Mouse (Mus musculus): ENCODE measurements at regions not wholly inside any gene's neighbourhood (a gene's known extent, or its start where the extent isn't known, plus 50 kb on each side); places are given as distances from the start of the nearest gene placed in this dataset.

DNA sequence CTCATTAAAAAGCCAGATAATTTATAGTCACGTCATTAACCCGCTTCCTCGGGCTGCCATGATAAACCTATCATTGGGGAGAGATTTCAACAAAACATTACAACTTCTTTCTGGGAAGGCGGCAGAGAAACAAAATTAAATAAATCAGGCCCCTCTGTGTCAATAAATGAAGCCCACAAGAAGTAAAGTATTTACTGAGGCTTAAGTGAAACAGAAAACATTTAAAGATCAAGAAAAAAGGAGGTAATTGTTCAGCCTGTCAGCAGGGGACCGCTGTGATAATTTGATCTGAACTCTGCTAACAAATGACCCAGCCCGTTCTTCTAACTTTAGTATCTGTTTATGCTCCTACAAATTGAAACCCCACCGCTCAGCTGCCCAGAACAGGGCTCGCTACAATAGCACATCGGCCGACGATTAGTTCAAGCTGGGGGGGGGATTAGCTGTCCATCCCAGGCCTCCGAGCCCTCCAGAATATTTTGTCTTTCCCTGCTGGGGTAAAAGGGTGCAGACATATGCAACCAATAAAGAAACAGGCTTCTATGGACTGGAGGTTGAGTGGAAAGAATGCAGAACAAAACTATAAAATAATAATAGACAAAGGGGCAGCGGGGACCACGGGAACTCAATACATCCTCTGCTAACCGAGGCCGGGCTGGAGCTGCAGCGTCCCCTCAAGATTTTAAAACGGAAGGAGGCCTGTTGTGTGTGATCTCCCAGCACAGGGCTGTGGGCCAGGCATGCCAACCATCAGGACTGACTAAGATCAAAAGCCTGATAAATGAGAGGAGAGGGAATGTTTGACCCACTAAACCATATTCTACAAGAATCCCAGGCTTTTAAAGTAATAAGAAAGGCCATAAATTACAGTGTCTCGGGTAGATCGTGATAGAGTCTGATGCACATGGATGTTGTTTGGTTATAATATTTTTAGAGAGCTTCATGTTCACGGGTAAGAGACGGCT lies 242.8 kb upstream of the Irx5 start:
- Histone ChIP-seq H3K36me3 (ENCODE audit: control insufficient read depth, insufficient read depth) (no peaks in the 10 kb centered on the region), H3K4me2 (replicated peaks; ENCODE audit: low read depth) (no peak overlapping the region), H3K9ac (ENCODE audit: low read depth, low read length) (no peak overlapping the region), H3K9me3 (ENCODE audit: control insufficient read depth) (no peaks in the 10 kb centered on the region), H3K27me3 (replicated peaks; ENCODE audit: control insufficient read depth, insufficient read depth, low read length) (no peaks in the 10 kb centered on the region; the same call in 1 of the 2 replicates), H3K4me1 (replicated peaks; ENCODE audit: control insufficient read depth, insufficient read depth, low read length) (no peaks in the 10 kb centered on the region), H3K27ac (ENCODE audit: low read depth, low read length) (no peak overlapping the region), H3K4me3 (ENCODE audit: low read depth, low read length) (no peak overlapping the region)
- TF ChIP-seq CTCF (IDR thresholded peaks at IDR 0.05; ENCODE audit: low read depth): no peak
- WGBS: 38% methylated on average over 22 of the region's 22 CpGs
- no peak for ATAC-seq

DNA sequence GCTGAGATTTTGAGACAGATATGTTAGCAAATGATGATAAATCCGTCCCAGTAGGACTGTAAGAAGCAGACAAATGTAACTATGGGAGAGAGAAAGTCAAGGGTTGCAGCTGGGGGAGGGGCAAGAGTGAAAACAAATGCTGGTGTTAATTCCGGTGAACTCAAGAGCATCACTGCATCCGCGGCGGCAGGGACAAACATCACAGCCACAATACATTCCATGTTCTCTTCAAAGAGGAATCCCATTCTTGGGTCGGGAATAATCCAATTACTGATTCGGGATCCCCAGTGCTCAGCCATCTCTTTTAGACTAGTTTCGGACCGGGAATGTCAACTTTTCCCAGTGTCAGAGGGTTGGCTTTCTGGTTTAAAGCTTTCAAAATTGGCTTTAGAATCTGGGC lies 243.5 kb upstream of the Irx5 start:
- TF ChIP-seq CTCF (IDR thresholded peaks at IDR 0.05; ENCODE audit: low read depth): no peak
- Histone ChIP-seq H3K9me3 (ENCODE audit: control insufficient read depth) (no peaks in the 10 kb centered on the region), H3K4me1 (replicated peaks; ENCODE audit: control insufficient read depth, insufficient read depth, low read length) (no peaks in the 10 kb centered on the region), H3K4me3 (ENCODE audit: low read depth, low read length) (no peak overlapping the region), H3K9ac (ENCODE audit: low read depth, low read length) (no peak overlapping the region), H3K27me3 (replicated peaks; ENCODE audit: control insufficient read depth, insufficient read depth, low read length) (no peaks in the 10 kb centered on the region; the same call in 1 of the 2 replicates), H3K4me2 (replicated peaks; ENCODE audit: low read depth) (no peak overlapping the region), H3K36me3 (ENCODE audit: control insufficient read depth, insufficient read depth) (no peaks in the 10 kb centered on the region), H3K27ac (ENCODE audit: low read depth, low read length) (no peak overlapping the region)
- no peak for ATAC-seq
- 18% methylated on average over 9 of the region's 9 CpGs for WGBS

DNA sequence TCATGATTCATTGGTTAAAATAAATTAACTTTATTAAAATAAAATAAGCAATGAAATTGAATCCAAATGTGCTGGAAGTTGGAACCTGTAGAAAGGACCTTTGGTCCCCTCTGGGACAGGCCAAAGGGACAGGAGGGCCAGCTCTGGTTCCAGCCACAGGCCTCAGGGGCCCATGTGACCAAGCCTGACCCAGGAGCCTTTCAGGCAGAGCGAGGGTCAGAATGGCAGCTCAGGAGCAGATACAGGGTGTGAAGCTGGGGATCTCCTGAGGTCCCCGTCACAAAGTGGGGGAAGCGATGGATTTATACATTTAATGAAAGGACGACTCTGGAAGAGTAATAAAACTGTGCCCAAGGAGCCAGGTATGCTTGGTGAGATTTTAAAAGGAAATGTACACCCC lies 244.0 kb upstream of the Irx5 start:
- Histone ChIP-seq H3K9ac (ENCODE audit: low read depth, low read length) (no peak overlapping the region), H3K4me1 (replicated peaks; ENCODE audit: control insufficient read depth, insufficient read depth, low read length) (no peaks in the 10 kb centered on the region), H3K36me3 (ENCODE audit: control insufficient read depth, insufficient read depth) (no peaks in the 10 kb centered on the region), H3K27me3 (replicated peaks; ENCODE audit: control insufficient read depth, insufficient read depth, low read length) (no peaks in the 10 kb centered on the region; the same call in 1 of the 2 replicates), H3K4me3 (ENCODE audit: low read depth, low read length) (no peak overlapping the region), H3K9me3 (ENCODE audit: control insufficient read depth) (no peaks in the 10 kb centered on the region), H3K4me2 (replicated peaks; ENCODE audit: low read depth) (no peak overlapping the region), H3K27ac (ENCODE audit: low read depth, low read length) (no peak overlapping the region)
- 78% methylated on average over 4 of the region's 4 CpGs for WGBS
- TF ChIP-seq CTCF (IDR thresholded peaks at IDR 0.05; ENCODE audit: low read depth): no peak
- no peak for ATAC-seq

DNA sequence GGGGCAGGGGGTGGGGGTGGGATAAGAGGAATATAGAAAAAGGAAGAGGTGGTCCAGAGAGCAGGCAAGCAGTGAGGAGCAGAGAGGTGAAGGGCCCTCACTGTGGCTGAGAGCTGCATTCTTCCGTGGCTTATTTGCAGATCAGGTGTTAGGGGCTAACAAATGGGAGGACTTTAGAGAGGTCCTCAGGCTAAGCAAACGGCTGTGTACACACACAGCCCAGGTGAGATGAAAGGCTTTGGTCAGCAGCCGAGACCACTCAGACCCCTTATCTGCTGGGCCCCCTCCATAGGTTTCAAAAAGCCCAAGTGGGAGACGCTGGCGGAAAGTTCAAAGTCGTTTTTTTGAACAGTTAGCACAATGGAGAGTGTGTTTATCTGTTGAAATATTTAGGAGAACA lies 252.9 kb upstream of the Irx5 start:
- H3K27ac ChIP-seq (ENCODE audit: low read depth, low read length): no peak overlapping the region
- TF ChIP-seq CTCF (IDR thresholded peaks at IDR 0.05; ENCODE audit: low read depth): no peak
- no peaks in the 10 kb centered on the region for H3K36me3 ChIP-seq (ENCODE audit: control insufficient read depth, insufficient read depth)
- H3K4me3 ChIP-seq (ENCODE audit: low read depth, low read length): no peak overlapping the region
- H3K9ac ChIP-seq (ENCODE audit: low read depth, low read length): no peak overlapping the region
- no peak for ATAC-seq
- WGBS: 22% methylated on average over 6 of the region's 6 CpGs
- no peaks in the 10 kb centered on the region for H3K4me1 ChIP-seq (replicated peaks; ENCODE audit: control insufficient read depth, insufficient read depth, low read length)
- no peak overlapping the region for H3K4me2 ChIP-seq (replicated peaks; ENCODE audit: low read depth)
- H3K9me3 ChIP-seq (ENCODE audit: control insufficient read depth): no peaks in the 10 kb centered on the region
- no peaks in the 10 kb centered on the region for H3K27me3 ChIP-seq (replicated peaks; ENCODE audit: control insufficient read depth, insufficient read depth, low read length)

DNA sequence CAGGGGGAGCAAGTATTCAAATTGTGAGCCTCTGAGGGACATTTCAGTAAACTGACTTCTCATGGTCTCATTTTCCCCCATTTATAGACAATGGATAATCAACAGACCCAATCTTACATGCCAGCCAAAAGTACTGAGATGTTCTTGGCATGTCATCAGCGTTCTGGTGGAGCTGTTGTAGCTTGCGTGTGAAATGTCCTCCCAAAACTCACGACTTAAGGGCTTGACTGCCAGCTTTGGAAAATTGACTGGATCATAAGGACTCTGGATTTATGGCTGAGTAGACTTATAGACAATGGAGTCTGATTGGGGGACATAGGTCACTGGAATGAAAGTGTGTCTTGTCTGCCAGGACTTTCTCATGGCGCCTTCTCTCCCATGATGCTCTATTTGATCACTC lies 254.9 kb upstream of the Irx5 start:
- Histone ChIP-seq H3K9me3 (ENCODE audit: control insufficient read depth) (no peaks in the 10 kb centered on the region), H3K4me2 (replicated peaks; ENCODE audit: low read depth) (no peak overlapping the region), H3K4me1 (replicated peaks; ENCODE audit: control insufficient read depth, insufficient read depth, low read length) (no peaks in the 10 kb centered on the region), H3K9ac (ENCODE audit: low read depth, low read length) (no peak overlapping the region), H3K27me3 (replicated peaks; ENCODE audit: control insufficient read depth, insufficient read depth, low read length) (no peaks in the 10 kb centered on the region), H3K27ac (ENCODE audit: low read depth, low read length) (no peak overlapping the region), H3K36me3 (ENCODE audit: control insufficient read depth, insufficient read depth) (no peaks in the 10 kb centered on the region), H3K4me3 (ENCODE audit: low read depth, low read length) (no peak overlapping the region)
- TF ChIP-seq CTCF (IDR thresholded peaks at IDR 0.05; ENCODE audit: low read depth): no peak
- 85% methylated on average over 4 of the region's 4 CpGs for WGBS
- no peak for ATAC-seq

DNA sequence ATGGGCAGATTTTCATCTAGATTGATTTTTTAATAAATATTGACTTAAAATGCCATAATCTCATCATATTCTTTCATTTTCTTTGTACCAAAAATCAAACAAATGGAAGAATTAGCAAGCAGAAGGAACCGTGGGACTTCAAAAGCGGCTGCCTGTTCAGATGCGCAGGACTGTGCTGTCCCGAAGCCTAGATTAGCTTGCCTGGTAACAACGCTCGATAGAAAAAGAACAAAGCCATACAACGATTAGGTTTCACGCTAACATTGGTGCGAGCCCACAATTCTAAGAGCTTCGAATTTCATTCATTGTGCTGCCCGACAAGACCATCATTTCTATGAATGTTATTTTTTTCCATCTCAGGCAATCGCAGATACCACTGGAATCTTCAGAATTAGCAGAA lies 262.1 kb upstream of the Irx5 start:
- no peak overlapping the region for H3K4me3 ChIP-seq (ENCODE audit: low read depth, low read length)
- H3K27me3 ChIP-seq (replicated peaks; ENCODE audit: control insufficient read depth, insufficient read depth, low read length): no peaks in the 10 kb centered on the region
- 85% methylated on average over 12 of the region's 12 CpGs for WGBS
- H3K9ac ChIP-seq (ENCODE audit: low read depth, low read length): no peak overlapping the region
- ATAC-seq: no peak
- no peaks in the 10 kb centered on the region for H3K36me3 ChIP-seq (ENCODE audit: control insufficient read depth, insufficient read depth)
- no peaks in the 10 kb centered on the region for H3K4me1 ChIP-seq (replicated peaks; ENCODE audit: control insufficient read depth, insufficient read depth, low read length)
- no peaks in the 10 kb centered on the region for H3K9me3 ChIP-seq (ENCODE audit: control insufficient read depth)
- no peak overlapping the region for H3K4me2 ChIP-seq (replicated peaks; ENCODE audit: low read depth)
- H3K27ac ChIP-seq (ENCODE audit: low read depth, low read length): no peak overlapping the region
- no peak for TF ChIP-seq CTCF (IDR thresholded peaks at IDR 0.05; ENCODE audit: low read depth)
